Mouse (Mus musculus) heart, embryonic 11.5 days (tissue): Measurements from ENCODE around the gene Ctla4. TPM values are rescaled to one million over a fixed set of nuclear protein-coding genes. Genes with fewer than 3 reads are reported as not detected.

ENCODE experiments used
- ATAC-seq: fragments of 200-750 bp; cut with Nextera tagmentation; replicated peaks from 2 replicates; pipeline ENCODE4 v1.8.0; 2017; ENCODE audit warnings: moderate library complexity; ENCODE audit not compliant: insufficient number of reproducible peaks, low FRiP score, low TSS enrichment
- H3K27ac ChIP-seq: fragments of 300-500 bp; sonication (generic); 2 replicates; pipeline ENCODE4 v1.5.1; 2014; ENCODE audit warnings: mild to moderate bottlenecking, low read depth, low read length
- H3K27me3 ChIP-seq: fragments of 300-500 bp; sonication (generic); 2 replicates; pipeline ENCODE4 v1.6.1; 2014; ENCODE audit warnings: mild to moderate bottlenecking, low read length, mixed read lengths; ENCODE audit not compliant: control insufficient read depth, insufficient read depth
- H3K36me3 ChIP-seq: fragments of 300-500 bp; sonication (generic); 2 replicates; pipeline ENCODE4 v1.6.1; 2014; ENCODE audit warnings: mild to moderate bottlenecking, low read length, moderate library complexity, mixed read lengths; ENCODE audit not compliant: control insufficient read depth, insufficient read depth
- H3K4me1 ChIP-seq: fragments of 300-500 bp; sonication (generic); 2 replicates; pipeline ENCODE4 v1.6.1; 2014; ENCODE audit warnings: low read length; ENCODE audit not compliant: control insufficient read depth, insufficient read depth
- H3K4me2 ChIP-seq: fragments of 300-500 bp; sonication (generic); 2 replicates; pipeline ENCODE4 v1.6.1; 2014; ENCODE audit warnings: mild to moderate bottlenecking, moderate library complexity
- H3K4me3 ChIP-seq: fragments of 300-500 bp; sonication (generic); 2 replicates; pipeline ENCODE4 v1.5.1; 2014; ENCODE audit warnings: low read depth, low read length
- H3K9ac ChIP-seq: fragments of 300-500 bp; sonication (generic); 2 replicates; pipeline ENCODE4 v1.6.1; 2014; ENCODE audit warnings: mild to moderate bottlenecking, low read depth, low read length, moderate library complexity
- H3K9me3 ChIP-seq: fragments of 300-500 bp; sonication (generic); replicated peaks from 2 replicates; pipeline ENCODE4 v1.6.1; 2016; ENCODE audit warnings: low read length; ENCODE audit not compliant: control insufficient read depth
- WGBS: fragments of 180-500 bp; shearing (Covaris S2); extraction: QIAGEN DNeasy Blood & Tissue Kit; methylation state at CpG from one replicate; pipeline ENCODE4 v1.1.7; 2014; ENCODE audit not compliant: insufficient replicate concordance; 5-methylcytosine and 5-hydroxymethylcytosine counted together
- polyA plus RNA-seq: library from polyadenylated mRNA; unstranded; fragments of >200 nt; fragmentation: Nextera tagmentation; extraction: Ambion mirVana; gene quantifications from 2 replicates; pipeline ENCODE4 v1.2.1, GENCODE M21; 2014

Gene Ctla4
- polyA plus RNA-seq, 1 experiment from 2014 or later = 0.09 TPM

DNA sequence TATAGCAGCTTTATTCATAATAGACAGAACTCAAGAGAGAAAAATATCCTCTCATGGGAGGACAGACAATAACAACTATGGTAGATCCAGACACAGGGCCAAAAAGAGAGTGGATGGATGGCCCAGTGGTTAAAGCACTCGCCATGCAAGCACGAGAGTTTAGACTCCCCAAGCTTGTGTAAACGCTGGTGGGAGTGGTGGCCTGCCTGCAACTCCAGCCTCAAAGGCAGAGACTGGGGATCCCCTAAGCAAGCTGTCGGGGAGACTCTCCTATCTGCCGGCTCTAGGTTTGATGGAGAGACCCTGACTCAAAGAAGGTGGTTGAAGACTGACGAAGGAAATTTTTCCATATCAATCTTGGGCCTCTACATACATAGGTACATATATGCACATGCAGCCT, 69.4 kb downstream of the Ctla4 start:
- peaks cover 10% of the 10 kb centered on the region; the same call in 1 of the 2 replicates for H3K4me1 ChIP-seq
- 83% methylated on average over 6 of the region's 6 CpGs for WGBS
- H3K9me3 ChIP-seq = no peaks in the 10 kb centered on the region
- H3K27me3 ChIP-seq = no peaks in the 10 kb centered on the region
- no peak overlapping the region for H3K4me3 ChIP-seq
- H3K36me3 ChIP-seq = no peaks in the 10 kb centered on the region
- H3K4me2 ChIP-seq = no peak overlapping the region
- ATAC-seq = no peak
- no peak overlapping the region for H3K27ac ChIP-seq
- no peak overlapping the region for H3K9ac ChIP-seq

DNA sequence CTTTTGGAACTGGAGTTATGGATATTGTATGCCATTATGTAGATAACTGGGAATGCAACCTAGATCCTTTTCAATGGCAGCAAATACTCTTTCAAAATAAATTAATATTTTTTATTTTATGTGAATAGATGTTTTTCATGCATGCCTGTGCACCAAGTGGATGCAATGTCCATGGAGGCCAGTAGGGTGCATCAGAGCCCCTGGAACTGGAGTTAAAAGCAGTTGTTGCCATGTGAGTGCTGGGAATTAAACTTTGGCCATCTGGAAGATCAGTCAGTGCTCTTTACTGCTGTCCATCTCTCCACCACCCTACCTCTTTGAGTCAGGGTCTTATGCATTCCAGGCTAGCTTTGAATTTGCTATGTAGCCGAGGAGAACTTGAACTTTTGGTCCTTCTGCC, 71.5 kb downstream of the Ctla4 start:
- no peaks in the 10 kb centered on the region for H3K9me3 ChIP-seq
- H3K4me3 ChIP-seq = no peak overlapping the region
- H3K9ac ChIP-seq = no peak overlapping the region
- H3K27ac ChIP-seq = no peak overlapping the region
- no peak overlapping the region for H3K4me2 ChIP-seq
- no peaks in the 10 kb centered on the region for H3K36me3 ChIP-seq
- no peak for ATAC-seq
- no peaks in the 10 kb centered on the region for H3K27me3 ChIP-seq
- 75% methylated on average over 1 of the region's 1 CpGs for WGBS
- peaks cover 4% of the 10 kb centered on the region; the same call in 1 of the 2 replicates for H3K4me1 ChIP-seq

DNA sequence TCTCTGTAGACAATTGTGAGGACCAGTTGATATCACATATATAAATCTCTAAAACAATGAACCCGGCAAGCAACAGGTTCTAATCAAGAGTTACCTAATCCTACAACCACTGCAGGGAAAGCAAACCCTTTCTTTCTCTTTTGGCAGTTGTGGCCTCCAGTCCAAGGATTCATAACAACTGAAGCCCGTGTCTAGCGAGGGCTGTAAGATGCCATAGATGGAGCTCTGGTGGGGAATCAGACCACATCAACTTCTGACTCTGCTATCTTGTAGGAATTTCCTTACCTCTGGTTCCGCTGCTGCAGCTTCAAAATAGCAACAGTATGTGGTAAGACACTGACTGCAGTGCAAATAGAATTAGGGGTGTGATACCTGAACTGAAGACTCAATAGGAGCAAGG, 72.4 kb downstream of the Ctla4 start:
- Histone ChIP-seq H3K9me3 (no peaks in the 10 kb centered on the region), H3K4me3 (no peak overlapping the region), H3K4me1 (peaks cover 4% of the 10 kb centered on the region; the same call in 1 of the 2 replicates), H3K27me3 (no peaks in the 10 kb centered on the region), H3K4me2 (no peak overlapping the region), H3K9ac (no peak overlapping the region), H3K36me3 (no peaks in the 10 kb centered on the region), H3K27ac (no peak overlapping the region)
- ATAC-seq = no peak
- WGBS = 55% methylated on average over 4 of the region's 4 CpGs

DNA sequence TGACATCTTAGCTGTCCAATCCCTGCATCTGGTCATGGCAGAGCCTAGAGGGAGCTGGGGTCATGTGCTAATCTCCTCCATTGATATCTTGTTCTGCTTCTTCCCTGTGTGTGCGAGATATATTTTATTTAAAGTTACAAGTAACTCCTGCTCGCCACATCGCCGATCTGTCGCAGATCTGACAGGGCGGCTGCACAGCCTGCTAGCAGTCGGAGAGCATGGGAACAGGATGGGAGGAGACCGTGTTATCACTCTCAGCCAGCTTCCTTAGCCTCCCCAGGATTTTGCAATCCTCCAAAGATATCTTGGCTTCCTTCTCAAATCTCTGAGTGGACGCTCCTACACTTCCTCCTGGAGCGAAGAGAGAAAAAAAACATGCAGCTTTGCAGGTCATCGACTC, 73.7 kb downstream of the Ctla4 start:
- no peak overlapping the region for H3K4me3 ChIP-seq
- no peak overlapping the region for H3K9ac ChIP-seq
- peak overlapping the region; percentile 25; the same call in 1 of the 2 replicates for H3K4me2 ChIP-seq
- H3K4me1 ChIP-seq = peaks cover 4% of the 10 kb centered on the region; the same call in 1 of the 2 replicates
- peak; percentile 49; the same call in 1 of the 2 replicates for ATAC-seq
- H3K9me3 ChIP-seq = no peaks in the 10 kb centered on the region
- WGBS = 43% methylated on average over 11 of the region's 11 CpGs
- peak overlapping the region; percentile 64 for H3K27ac ChIP-seq
- H3K36me3 ChIP-seq = no peaks in the 10 kb centered on the region
- H3K27me3 ChIP-seq = no peaks in the 10 kb centered on the region

DNA sequence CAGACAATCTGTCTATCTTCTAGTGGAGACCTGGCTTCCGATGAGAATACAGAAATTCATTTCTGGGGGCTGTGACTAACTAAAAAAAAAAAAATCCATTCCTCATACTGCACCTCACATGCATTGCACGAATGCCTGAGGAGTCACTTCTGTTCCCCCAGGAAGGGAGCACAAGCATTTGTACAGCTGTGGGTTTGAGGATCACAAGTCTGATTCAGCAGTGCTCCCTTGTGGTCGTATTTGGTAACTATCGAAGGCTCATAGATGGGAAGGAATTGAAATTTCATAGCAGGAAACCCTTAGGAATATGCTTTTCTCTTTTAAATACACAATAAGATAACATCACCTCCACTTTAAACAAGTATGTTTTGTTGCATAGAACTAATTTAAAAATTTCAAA, 74.3 kb downstream of the Ctla4 start:
- H3K9me3 ChIP-seq = no peaks in the 10 kb centered on the region
- peaks cover 4% of the 10 kb centered on the region; the same call in 1 of the 2 replicates for H3K4me1 ChIP-seq
- no peak overlapping the region for H3K27ac ChIP-seq
- no peak for ATAC-seq
- 24% methylated on average over 4 of the region's 4 CpGs for WGBS
- H3K27me3 ChIP-seq = no peaks in the 10 kb centered on the region
- H3K36me3 ChIP-seq = no peaks in the 10 kb centered on the region
- no peak overlapping the region; the same call in 1 of the 2 replicates for H3K4me2 ChIP-seq
- H3K9ac ChIP-seq = no peak overlapping the region
- H3K4me3 ChIP-seq = no peak overlapping the region

DNA sequence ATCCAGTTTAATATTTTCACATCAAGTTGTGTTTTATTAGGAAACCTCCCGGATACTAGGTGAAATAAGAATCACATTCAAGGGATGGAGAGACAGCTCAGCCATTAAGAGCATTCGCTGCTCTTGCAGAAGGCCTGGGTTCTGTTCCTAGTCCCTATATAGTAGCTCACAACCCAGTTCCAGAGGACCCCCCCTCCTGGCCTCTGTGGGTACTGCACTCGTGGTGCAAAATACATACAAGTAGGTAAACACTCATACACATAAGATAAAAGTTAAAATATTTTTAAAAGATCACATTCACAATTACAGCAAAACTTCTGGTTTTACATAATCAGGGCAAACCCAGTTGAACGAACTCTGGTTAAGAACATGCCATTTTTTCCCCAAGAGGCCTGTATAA, 75.3 kb downstream of the Ctla4 start:
- WGBS = 85% methylated on average over 4 of the region's 4 CpGs
- H3K27ac ChIP-seq = no peak overlapping the region
- H3K27me3 ChIP-seq = no peaks in the 10 kb centered on the region
- H3K4me2 ChIP-seq = no peak overlapping the region
- no peaks in the 10 kb centered on the region for H3K9me3 ChIP-seq
- H3K4me3 ChIP-seq = no peak overlapping the region
- no peak overlapping the region for H3K9ac ChIP-seq
- no peaks in the 10 kb centered on the region for H3K36me3 ChIP-seq
- no peak for ATAC-seq
- peaks cover 4% of the 10 kb centered on the region; the same call in 1 of the 2 replicates for H3K4me1 ChIP-seq

Other genes starting within 250 kb of the Ctla4 start
- gene Cd28, start 170.2 kb upstream of the Ctla4 start, polyA plus RNA-seq = 0.07 TPM in 1 of 2 replicates, not detected in the other
- 0.14 and 0.21 TPM in 2 replicates for gene Icos, start 90.9 kb downstream of the Ctla4 start, polyA plus RNA-seq